Mouse (Mus musculus) embryonic fibroblast, embryonic 13.5 days (primary cell): ENCODE measurements around the gene Tmem121b.

Experiments used
- CTCF ChIP-seq: IDR thresholded peaks from 2 replicates; pipeline ENCODE4 v1.5.1; 2011; ENCODE audit warnings: mild to moderate bottlenecking, control low read depth, low read length, moderate library complexity, borderline replicate concordance; ENCODE audit not compliant: insufficient read depth
- POLR2A ChIP-seq: IDR thresholded peaks from 2 replicates; pipeline ENCODE4 v1.6.1; 2011; ENCODE audit warnings: low read depth, mild to moderate bottlenecking, control low read depth, low read length, moderate library complexity

GRCm38 (mm10) chr6:120488647-120489046 lies 5.0 kb downstream of the Tmem121b start:
- no peak for TF ChIP-seq CTCF
- TF ChIP-seq POLR2A: no peak
